Mouse (Mus musculus) gastrocnemius, postnatal 36 days (tissue): ENCODE results near the gene Art4. TPM values are rescaled to one million over a fixed set of nuclear protein-coding genes. Genes with fewer than 3 reads are reported as not detected.

Experiments used
- DNase-seq, 2 experiments: peaks; one replicate each; pipeline ENCODE4 v3.0.0; 2022
- intact Hi-C: fragments of 180-260 bp; cut with DNase I; formaldehyde crosslinking; loops from one replicate; pipeline ENCODE4 v1.15.1; 2025
- microRNA-seq, 2 experiments: library from miRNA; unstranded; fragments of <30 nt; microRNA quantifications; one replicate each; pipeline ENCODE4 v1.2.0; 2021
- total RNA-seq, 2 experiments: library from RNA; stranded (reverse); gene quantifications; 2 replicates each; pipeline ENCODE4 v1.2.3; 2021

Art4 gene
- total RNA-seq, 2 experiments from 2014 or later = 0.13 TPM; not detected in 1

GRCm38 (mm10) chr6:136803739-136804633 lies 53.5 kb downstream of the Art4 start, which contains the start of gene Hist4h4:
TSS of gene Hist4h4 (minus strand) at chr6:136804415.
- intact Hi-C loops = no loop called here
- peak; percentile 93 to 99 for DNase-seq

GRCm38 (mm10) chr6:136803093-136803738 lies 54.3 kb downstream of the Art4 start:
- intact Hi-C loops = no loop called here
- DNase-seq = no peak

DNA sequence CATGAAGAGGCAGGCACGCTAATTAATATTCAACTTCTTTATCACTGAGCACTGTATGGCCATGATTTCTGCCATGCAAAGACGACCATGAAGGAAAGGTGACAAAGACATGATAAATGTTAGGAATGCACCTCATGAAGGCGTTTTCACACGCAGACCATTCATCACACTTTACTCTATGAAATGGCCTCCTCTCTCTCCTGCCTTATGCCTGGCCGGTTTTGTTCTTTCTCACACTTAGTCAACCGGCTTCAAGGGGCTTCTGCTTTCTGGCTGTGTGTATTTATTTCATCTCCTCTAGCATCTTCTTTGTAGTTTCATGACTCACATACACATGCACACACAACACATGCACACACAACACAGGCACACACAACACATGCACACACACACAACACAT lies 56.3 kb downstream of the Art4 start:
- intact Hi-C loops = no loop called here
- no peak for DNase-seq

DNA sequence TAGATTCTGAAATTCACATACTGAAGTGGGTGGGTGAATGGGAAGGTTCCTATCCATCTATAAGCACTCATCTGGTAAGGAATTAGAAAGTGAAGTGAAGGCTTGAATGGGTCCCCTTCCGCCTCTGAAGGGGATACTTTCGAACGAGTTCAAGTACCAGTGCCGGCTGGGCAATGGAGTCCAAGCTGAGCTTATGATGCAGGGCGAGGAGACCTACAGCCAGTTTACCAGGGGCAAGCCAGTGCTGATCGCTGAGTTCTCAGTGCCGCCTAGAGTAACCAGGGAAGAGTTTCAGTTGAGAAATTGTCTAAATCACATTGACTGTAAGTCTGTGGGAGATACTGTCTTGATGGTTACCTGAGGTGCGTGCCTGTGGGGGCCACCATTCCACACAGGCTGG lies 56.8 kb downstream of the Art4 start:
- intact Hi-C loops = no loop called here
- no peak for DNase-seq

Small RNA genes within 50 kb of the gene (microRNA-seq; reads per million reads assigned to microRNA genes)
- 0 reads per million in 2 experiments for gene Gm44364

Other genes with a start within 250 kb of the Art4 start
- 10 to 100 TPM; 13.7 to 16.8 TPM for gene Plbd1, start 195.8 kb downstream of the Art4 start, total RNA-seq
- gene Gucy2c, start 76.0 kb downstream of the Art4 start, total RNA-seq = not detected
- gene Hist4h4, start 53.3 kb downstream of the Art4 start, total RNA-seq = 1 to 10 TPM; 4.8 to 4.9 TPM
- 10 to 100 TPM; 11.3 to 12.8 TPM for gene H2afj, start 49.5 kb downstream of the Art4 start, total RNA-seq
- under 1 TPM; 0.07 to 0.20 TPM for gene BC049715, start 30.1 kb downstream of the Art4 start, total RNA-seq
- 10 to 100 TPM; 43.3 to 45.5 TPM for gene Wbp11, start 29.5 kb downstream of the Art4 start, total RNA-seq
- gene Smco3, start 22.3 kb downstream of the Art4 start, total RNA-seq = under 1 TPM; 0.15 to 0.69 TPM
- 10 to 100 TPM; 72.6 to 84.1 TPM for gene Mgp, start 18.1 kb upstream of the Art4 start, total RNA-seq
- gene Erp27, start 64.4 kb upstream of the Art4 start, total RNA-seq = not detected
- not detected for gene Pde6h, start 66.1 kb upstream of the Art4 start, total RNA-seq
- gene Arhgdib, start 84.2 kb upstream of the Art4 start, total RNA-seq = 1 to 10 TPM; 7.1 to 7.7 TPM